Mouse (Mus musculus) urinary bladder, postnatal 36 days (tissue): Measurements from ENCODE around the gene Drd4.
"Not testable (repeated sequence)": the region's sequence is repeated elsewhere in the genome, so short reads cannot be mapped to it uniquely, and the experiment has no call there.

Experiments
- DNase-seq, 2 experiments: peaks; one replicate each; pipeline ENCODE4 v3.0.0; 2022; ENCODE audit warnings: low spot score in 2 of 2, mixed read lengths in 1 of 2

Gene Drd4

GRCm38 (mm10) chr7:141291921-141292582 lies at the start of gene Drd4:
Drd4 (plus strand) TSS chr7:141292006.
- DNase-seq, result no peak

- DNase-seq, result not testable (repeated sequence)
Observed at GRCm38 (mm10) chr7:141250486-141250885, 41.3 kb upstream of the Drd4 start.

DNA sequence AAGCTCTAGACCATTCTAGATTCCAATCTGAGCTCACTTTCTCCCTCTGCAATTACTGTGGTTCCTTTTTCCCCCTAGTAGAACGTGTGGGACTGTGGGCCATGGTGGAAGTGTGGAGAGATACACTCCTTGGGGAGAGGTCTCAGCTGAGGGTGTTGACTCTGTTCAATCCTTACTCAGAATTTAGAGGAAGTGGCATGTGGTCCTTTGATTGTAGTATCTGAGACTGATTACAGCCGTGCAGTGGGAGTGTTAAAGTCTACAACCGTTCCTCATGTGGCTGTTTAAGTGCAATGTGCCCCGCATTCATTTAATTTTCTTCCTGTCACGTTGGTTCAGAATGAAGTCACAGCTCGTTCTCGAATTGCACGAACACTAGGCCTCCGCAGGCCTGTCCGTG lies 35.6 kb upstream of the Drd4 start:
- DNase-seq, result no peak

DNA sequence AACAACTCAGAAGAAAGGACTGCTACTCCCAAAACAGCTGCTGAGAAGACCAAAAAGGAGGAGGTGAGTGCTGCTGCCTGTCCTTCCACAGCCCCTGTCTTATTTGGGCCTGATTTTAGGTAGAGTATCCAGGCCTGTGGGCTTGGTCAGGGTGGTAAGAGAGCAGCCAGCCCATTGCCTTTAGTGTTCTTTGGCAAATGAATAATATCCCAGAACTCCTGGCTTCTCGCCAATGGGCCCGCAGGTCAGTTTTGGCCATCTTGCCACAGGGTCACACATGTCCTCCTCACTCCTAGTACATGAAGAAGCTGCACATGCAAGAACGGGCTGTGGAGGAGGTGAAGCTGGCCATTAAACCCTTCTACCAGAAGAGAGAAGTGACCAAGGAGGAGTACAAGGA lies 30.3 kb upstream of the Drd4 start:
- no peak for DNase-seq

- DNase-seq, result no peak
Observed at GRCm38 (mm10) chr7:141263640-141264039, 28.2 kb upstream of the Drd4 start.

GRCm38 (mm10) chr7:141264041-141264700 lies 27.6 kb upstream of the Drd4 start:
- no peak for DNase-seq

- DNase-seq, result no peak
Observed at GRCm38 (mm10) chr7:141264761-141265410, 26.9 kb upstream of the Drd4 start.

DNA sequence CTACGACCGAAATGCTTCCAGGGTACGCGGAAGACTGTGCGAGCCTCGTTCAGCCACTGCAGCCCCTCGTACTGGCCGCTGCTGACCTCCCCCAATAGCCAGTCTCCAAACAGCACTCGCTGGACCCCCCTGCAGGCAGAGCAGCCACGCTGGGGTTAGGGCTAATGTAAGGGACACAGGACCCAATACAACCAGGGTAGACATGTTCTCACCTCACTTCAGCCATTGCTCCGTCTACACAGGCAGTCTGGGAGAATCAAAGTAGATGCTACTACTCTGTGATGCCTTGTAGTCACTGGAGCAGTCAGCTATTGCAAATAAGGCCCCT lies 26.4 kb upstream of the Drd4 start:
- no peak for DNase-seq

GRCm38 (mm10) chr7:141265739-141266561 lies 25.9 kb upstream of the Drd4 start, which contains the start of gene Irf7:
Irf7 (minus strand) TSS chr7:141266481.
- DNase-seq, result peak; percentile 69 to 72

DNA sequence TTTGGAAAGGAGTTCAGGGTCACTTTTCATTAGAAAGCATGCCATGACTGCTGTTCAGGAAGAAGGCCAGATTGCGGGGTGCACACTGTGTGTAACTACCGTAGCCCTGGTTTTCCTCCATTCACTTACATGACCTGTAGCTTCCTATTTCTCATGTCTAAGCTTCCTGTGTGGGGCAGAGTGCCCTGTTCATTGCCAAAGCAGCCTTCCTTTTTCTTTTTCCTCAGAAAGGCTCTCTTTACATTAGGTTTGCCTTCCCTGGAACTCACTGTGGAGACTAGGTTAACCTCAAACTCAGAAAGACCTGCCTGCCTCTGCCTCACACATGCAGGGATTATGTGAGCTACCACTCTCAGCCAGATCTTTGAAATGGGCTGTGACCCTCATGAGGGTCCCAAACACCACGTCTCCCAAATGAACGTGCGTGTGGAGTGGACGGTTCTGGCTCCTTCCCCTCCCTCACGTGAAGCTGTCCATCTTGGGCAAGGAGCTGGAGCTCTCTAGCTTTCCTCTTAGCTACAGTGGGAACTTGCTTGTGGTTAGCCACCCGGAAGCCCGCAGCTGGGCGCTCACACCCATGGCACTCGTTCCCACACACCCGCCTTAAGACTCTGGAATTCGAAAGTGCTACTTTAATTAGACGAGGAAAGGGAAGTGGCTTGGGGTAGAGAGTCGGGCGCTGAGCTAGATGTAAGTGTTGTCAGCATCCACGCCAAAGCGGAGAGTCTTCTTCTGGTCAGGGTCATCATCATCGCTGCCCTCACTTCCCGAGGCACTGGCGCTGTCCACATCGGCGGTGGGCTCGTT lies 23.1 kb upstream of the Drd4 start:
- no peak for DNase-seq

- no peak for DNase-seq
Observed at GRCm38 (mm10) chr7:141269273-141269545, 22.6 kb upstream of the Drd4 start.

DNA sequence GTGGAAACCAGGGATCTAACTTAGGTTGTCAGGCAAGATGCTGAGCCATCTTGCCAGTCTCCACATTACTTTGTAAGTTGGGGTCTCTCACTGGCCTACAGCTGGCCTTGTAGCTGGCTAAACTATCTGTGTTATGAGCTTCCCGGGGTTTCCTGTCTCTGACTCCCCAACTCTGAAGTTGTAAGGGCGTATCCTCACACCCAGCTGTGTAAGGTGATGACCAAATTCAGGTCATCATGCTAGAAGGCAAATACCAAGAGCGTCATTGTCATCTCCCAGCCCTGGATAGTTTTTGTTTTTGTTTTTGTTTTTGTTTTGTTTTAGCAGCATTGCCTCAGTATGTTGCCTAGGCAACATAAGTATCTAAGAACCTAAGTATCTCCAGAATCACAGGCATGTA lies 21.2 kb upstream of the Drd4 start:
- DNase-seq, result no peak

DNA sequence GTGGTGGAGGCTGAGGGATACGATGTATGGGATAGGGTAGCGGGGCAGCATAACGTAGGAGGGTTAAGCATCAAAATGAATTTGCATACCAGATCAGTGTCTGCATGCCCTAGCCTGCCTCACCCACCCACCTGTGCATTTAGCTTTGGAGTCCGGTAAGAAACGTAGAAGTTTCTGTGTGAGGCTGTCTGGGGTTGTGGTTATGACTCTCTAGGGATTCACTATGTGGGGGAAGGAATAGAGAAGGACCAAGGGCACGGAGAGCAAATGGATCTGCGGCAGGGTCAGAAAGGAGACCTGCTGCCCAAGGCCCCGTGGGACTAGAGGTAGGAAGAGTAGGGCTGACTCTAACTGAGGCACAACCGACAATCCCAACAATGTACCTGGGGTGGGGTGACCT lies 16.4 kb upstream of the Drd4 start:
- DNase-seq, result no peak

GRCm38 (mm10) chr7:141276546-141276945 lies 15.3 kb upstream of the Drd4 start, which contains the start of gene Cdhr5:
Cdhr5 (minus strand) TSS chr7:141276786.
- no peak for DNase-seq

GRCm38 (mm10) chr7:141277701-141278678 lies 13.8 kb upstream of the Drd4 start:
- no peak for DNase-seq

DNA sequence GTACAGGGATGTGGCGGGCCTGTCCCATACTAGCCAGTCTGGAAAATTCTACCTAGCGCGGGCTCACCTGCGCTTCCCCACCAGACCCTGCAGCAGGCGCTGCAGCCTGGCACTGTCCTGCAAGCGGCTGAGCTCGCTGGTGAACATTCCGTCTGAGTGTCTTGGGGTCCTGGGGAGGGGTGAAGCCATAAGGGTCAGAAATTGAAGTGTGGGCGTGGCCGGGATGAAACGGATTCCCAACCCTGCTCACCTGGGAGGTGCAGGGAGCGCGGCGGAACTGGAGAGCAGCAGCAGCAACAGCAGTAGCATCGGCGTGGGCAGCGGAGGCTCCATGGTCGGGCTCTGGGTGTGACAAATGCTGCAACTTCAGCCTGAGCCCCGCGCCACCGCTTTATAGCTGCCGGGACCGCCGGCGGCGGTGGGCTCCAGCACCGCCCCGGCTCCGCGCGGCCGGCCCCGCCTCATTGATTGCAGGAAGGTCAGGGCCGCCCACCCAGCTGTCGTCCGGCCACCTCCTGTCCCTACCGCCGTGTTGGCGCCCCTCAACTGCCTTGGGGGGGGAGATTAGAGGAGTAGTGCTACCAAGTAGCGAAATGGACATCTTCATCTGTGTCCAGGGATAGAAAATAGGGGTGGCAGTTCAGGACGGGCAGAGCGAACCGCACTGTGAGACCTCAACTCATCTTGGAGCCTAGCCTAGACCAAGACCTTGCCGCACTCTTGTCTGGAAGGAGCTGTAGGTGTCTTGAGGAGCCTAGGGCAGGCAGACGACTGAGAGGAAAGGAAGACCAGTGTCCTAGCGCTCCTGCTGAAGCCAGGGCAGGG lies 12.8 kb upstream of the Drd4 start, which contains the start of gene Sct:
Gene Sct (minus strand): TSS at position 368 of the 825 bp plus-strand sequence.
- no peak for DNase-seq

GRCm38 (mm10) chr7:141281442-141281841 lies 10.4 kb upstream of the Drd4 start:
- no peak for DNase-seq

DNA sequence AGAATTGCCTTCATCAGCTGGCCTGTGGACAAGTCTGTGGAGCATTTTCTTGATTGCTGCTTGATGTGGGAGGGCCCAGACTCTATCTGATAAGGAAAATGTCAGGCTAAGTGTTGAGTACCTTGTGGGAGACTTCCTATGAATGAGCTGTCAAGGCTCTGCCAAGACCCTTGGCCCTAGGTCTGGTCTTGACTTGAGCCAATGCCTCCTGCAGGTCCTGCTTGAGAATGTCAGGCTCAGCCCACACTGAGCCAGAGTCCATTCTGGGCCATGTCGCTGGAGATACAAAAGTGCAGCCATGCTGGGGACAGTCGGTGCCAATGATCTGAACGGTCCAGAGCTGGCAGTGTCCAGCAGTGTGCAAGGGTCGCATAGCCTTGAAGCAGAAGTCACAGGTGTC lies 9.1 kb upstream of the Drd4 start:
- DNase-seq, result no peak

GRCm38 (mm10) chr7:141288042-141288441 lies 3.8 kb upstream of the Drd4 start:
- no peak for DNase-seq
